Mouse (Mus musculus): Measurements from ENCODE around the gene Thbs4.

Gene Thbs4

GRCm38 (mm10) chr13:92717851-92718665, 76.6 kb downstream of the Thbs4 start:
- DNase-seq (ENCODE audit: low spot score in 2 of 2) = no peak

GRCm38 (mm10) chr13:92712619-92713018, 82.0 kb downstream of the Thbs4 start:
- DNase-seq (ENCODE audit: low spot score in 2 of 2) = no peak

- no peak for DNase-seq (ENCODE audit: low spot score in 2 of 2)
These were observed 82.8 kb downstream of the Thbs4 start for GRCm38 (mm10) chr13:92711821-92712220.

- no peak for DNase-seq (ENCODE audit: low spot score in 2 of 2)
These were observed 84.3 kb downstream of the Thbs4 start for GRCm38 (mm10) chr13:92710361-92710760.

- DNase-seq (ENCODE audit: low spot score in 2 of 2) = no peak
These were observed 85.1 kb downstream of the Thbs4 start for GRCm38 (mm10) chr13:92709535-92709934.

- no peak for DNase-seq (ENCODE audit: low spot score in 2 of 2)
These were observed 86.2 kb downstream of the Thbs4 start for GRCm38 (mm10) chr13:92708466-92708865.

- DNase-seq (ENCODE audit: low spot score in 2 of 2) = no peak
These were observed 86.7 kb downstream of the Thbs4 start for GRCm38 (mm10) chr13:92707941-92708340.

GRCm38 (mm10) chr13:92706342-92707061, 88.1 kb downstream of the Thbs4 start:
- DNase-seq (ENCODE audit: low spot score in 2 of 2) = no peak

- no peak for DNase-seq (ENCODE audit: low spot score in 2 of 2)
These were observed 89.5 kb downstream of the Thbs4 start for GRCm38 (mm10) chr13:92705016-92705535.

- no peak for DNase-seq (ENCODE audit: low spot score in 2 of 2)
These were observed 90.4 kb downstream of the Thbs4 start for GRCm38 (mm10) chr13:92704189-92704588.

- DNase-seq (ENCODE audit: low spot score in 2 of 2) = peak; percentile 51 to 55
These were observed 91.2 kb downstream of the Thbs4 start for GRCm38 (mm10) chr13:92703241-92704027.

- DNase-seq (ENCODE audit: low spot score in 2 of 2) = no peak
These were observed 92.6 kb downstream of the Thbs4 start for GRCm38 (mm10) chr13:92702035-92702434.

Data from frontal cortex, postnatal 10 days (tissue).